Mouse (Mus musculus): Measurements from ENCODE around the gene Tssk2.

- TF ChIP-seq CTCF (IDR thresholded peaks at IDR 0.05; ENCODE audit: low read depth), result no peak
- no peak for TF ChIP-seq EP300 (optimal IDR thresholded peaks at IDR 0.05)
Measured at GRCm38 (mm10) chr16:17939255-17939751, 40.9 kb downstream of the Tssk2 start.
